Mouse (Mus musculus) embryonic facial prominence, embryonic 12.5 days (tissue): Measurements from ENCODE around the gene Camta1. TPM values are rescaled to one million over a fixed set of nuclear protein-coding genes. Genes with fewer than 3 reads are reported as not detected.

ENCODE experiments used
- ATAC-seq: fragments of 200-750 bp; cut with Nextera tagmentation; 2 replicates; pipeline ENCODE4 v1.8.0; 2017; ENCODE audit not compliant: insufficient number of reproducible peaks, insufficient read depth, low FRiP score, low TSS enrichment
- H3K27ac ChIP-seq: fragments of 300-500 bp; sonication (generic); 2 replicates; pipeline ENCODE4 v1.5.1; 2016; ENCODE audit warnings: mild to moderate bottlenecking
- H3K27me3 ChIP-seq: fragments of 300-500 bp; sonication (generic); 2 replicates; pipeline ENCODE4 v1.6.1; 2016; ENCODE audit warnings: mild to moderate bottlenecking, moderate library complexity
- H3K36me3 ChIP-seq: fragments of 300-500 bp; sonication (generic); 2 replicates; pipeline ENCODE4 v1.6.1; 2016; ENCODE audit warnings: mild to moderate bottlenecking
- H3K4me1 ChIP-seq: fragments of 300-500 bp; sonication (generic); 2 replicates; pipeline ENCODE4 v1.6.1; 2016
- H3K4me2 ChIP-seq: fragments of 300-500 bp; sonication (generic); replicated peaks from 2 replicates; pipeline ENCODE4 v1.6.1; 2016; ENCODE audit warnings: mild to moderate bottlenecking, moderate library complexity
- H3K4me3 ChIP-seq: fragments of 300-500 bp; sonication (generic); 2 replicates; pipeline ENCODE4 v1.5.1; 2016; ENCODE audit warnings: mild to moderate bottlenecking
- H3K9ac ChIP-seq: fragments of 300-500 bp; sonication (generic); 2 replicates; pipeline ENCODE4 v1.6.1; 2016; ENCODE audit warnings: mild to moderate bottlenecking, moderate library complexity
- H3K9me3 ChIP-seq: fragments of 300-500 bp; sonication (generic); 2 replicates; pipeline ENCODE4 v1.6.1; 2016; ENCODE audit warnings: mild to moderate bottlenecking, moderate library complexity
- WGBS: fragments of 180-500 bp; shearing (Covaris S2); methylation state at CpG from one replicate; pipeline ENCODE4 v1.1.7; 2016; 5-methylcytosine and 5-hydroxymethylcytosine counted together
- polyA plus RNA-seq: library from polyadenylated mRNA; unstranded; fragments of >200 nt; fragmentation: Nextera tagmentation; extraction: Ambion mirVana; gene quantifications from 2 replicates; pipeline ENCODE4 v1.2.1, GENCODE M21; 2016

Camta1 gene
- polyA plus RNA-seq, 1 experiment from 2014 or later, result 115 TPM

DNA sequence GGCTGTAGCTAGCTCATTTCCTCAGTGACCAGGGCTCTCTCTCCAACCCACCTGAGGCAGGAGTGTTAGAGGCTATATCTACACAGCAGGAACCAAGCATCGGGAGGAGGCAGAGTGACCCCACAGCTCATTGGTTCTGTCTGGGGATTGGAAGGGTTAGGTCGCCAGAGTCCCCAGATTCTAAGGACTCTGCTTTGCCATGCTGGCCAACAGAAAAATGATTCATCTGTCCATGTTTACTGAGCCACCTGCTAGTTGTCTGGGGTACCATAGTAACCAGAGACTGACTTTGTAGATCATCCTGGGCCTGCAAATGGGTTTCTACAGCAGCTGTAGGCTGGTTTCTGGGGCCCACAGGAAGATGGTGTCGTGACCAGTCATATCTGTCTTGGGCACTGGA is 292.1 kb downstream of the Camta1 start:
- no peak overlapping the region for H3K4me2 ChIP-seq
- WGBS, result 77% methylated on average over 3 of the region's 3 CpGs
- H3K9ac ChIP-seq, result no peak overlapping the region
- H3K36me3 ChIP-seq, result no peaks in the 10 kb centered on the region
- peaks cover 3% of the 10 kb centered on the region; the same call in 1 of the 2 replicates for H3K27me3 ChIP-seq
- ATAC-seq, result no peak
- H3K4me3 ChIP-seq, result no peak overlapping the region
- H3K9me3 ChIP-seq, result no peaks in the 10 kb centered on the region
- peaks cover 8% of the 10 kb centered on the region for H3K4me1 ChIP-seq
- H3K27ac ChIP-seq, result no peak overlapping the region

DNA sequence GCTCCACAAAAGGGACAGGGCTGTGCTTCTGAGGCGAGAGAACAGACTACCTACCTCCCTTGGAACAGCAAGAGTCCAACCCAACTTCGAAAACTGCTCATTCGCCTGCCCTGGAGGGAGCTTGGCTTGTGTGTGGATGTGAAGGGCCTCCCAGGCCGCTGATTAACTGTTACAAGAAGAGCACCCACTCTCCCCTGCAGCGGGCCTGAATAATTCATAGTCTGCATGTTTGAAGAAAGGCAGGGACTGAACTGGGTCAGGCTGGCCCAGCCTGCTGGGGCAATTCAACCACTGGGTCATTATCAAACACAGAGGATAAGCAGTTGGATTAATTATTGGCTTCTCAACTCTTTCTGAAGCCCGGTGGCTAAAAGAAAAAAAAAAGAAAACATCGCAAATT is 292.8 kb downstream of the Camta1 start:
- no peak overlapping the region for H3K4me2 ChIP-seq
- H3K27ac ChIP-seq, result no peak overlapping the region
- H3K9me3 ChIP-seq, result no peaks in the 10 kb centered on the region
- ATAC-seq, result no peak
- no peaks in the 10 kb centered on the region for H3K36me3 ChIP-seq
- no peak overlapping the region for H3K9ac ChIP-seq
- no peak overlapping the region for H3K4me3 ChIP-seq
- 60% methylated on average over 7 of the region's 7 CpGs for WGBS
- H3K27me3 ChIP-seq, result peaks cover 3% of the 10 kb centered on the region; the same call in 1 of the 2 replicates
- peaks cover 12% of the 10 kb centered on the region for H3K4me1 ChIP-seq

DNA sequence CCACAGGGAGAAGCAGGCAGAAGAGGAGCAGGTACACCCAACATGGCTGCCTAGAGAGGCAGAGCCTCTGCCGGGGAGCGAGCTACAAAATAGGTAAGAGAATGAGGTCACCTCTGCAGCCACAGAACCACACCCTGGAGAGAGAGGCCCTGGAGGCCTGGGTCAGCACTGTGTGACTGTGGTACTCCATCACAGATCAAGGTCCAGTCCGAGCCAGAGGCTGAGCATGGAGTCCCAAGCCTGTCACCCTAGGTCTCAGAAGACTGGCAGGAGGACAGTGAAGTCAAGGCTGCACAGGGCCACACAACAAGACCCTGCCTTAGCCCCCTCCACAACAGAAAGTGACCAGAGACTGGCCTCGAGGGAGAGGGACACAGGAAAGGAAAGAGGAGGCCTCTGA is 294.6 kb downstream of the Camta1 start:
- H3K9me3 ChIP-seq, result no peaks in the 10 kb centered on the region
- no peak overlapping the region for H3K4me3 ChIP-seq
- no peaks in the 10 kb centered on the region for H3K27me3 ChIP-seq
- H3K4me1 ChIP-seq, result peaks cover 12% of the 10 kb centered on the region
- 85% methylated on average over 4 of the region's 4 CpGs for WGBS
- H3K4me2 ChIP-seq, result no peak overlapping the region
- ATAC-seq, result 0 out of 2 replicates have a peak, but pooled peaks have one; percentile 71
- no peaks in the 10 kb centered on the region for H3K36me3 ChIP-seq
- no peak overlapping the region for H3K27ac ChIP-seq
- no peak overlapping the region for H3K9ac ChIP-seq

DNA sequence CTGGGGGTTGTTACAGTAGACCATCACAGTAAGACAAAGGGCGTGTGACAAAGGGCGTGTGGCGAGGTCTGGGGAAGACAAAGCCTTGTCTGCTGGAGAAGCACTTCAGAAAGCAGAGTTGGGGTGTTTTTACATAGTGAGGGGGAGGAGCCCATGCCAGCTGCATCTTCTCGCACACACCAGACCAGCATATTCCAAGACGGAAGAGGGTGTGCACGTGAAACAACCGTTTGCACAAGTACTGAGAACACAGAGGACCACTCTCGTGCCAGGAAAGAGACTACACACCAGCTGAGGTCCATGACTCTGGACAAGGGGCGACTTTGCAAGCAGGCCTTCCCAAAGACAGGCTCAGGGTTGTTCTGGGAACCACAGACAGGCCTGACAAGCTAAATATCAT is 306.2 kb downstream of the Camta1 start:
- ATAC-seq, result no peak
- Histone ChIP-seq H3K9ac (no peak overlapping the region), H3K4me2 (no peak overlapping the region), H3K9me3 (no peaks in the 10 kb centered on the region), H3K27ac (no peak overlapping the region), H3K27me3 (no peaks in the 10 kb centered on the region), H3K36me3 (no peaks in the 10 kb centered on the region), H3K4me1 (no peaks in the 10 kb centered on the region), H3K4me3 (no peak overlapping the region)
- 83% methylated on average over 9 of the region's 9 CpGs for WGBS

DNA sequence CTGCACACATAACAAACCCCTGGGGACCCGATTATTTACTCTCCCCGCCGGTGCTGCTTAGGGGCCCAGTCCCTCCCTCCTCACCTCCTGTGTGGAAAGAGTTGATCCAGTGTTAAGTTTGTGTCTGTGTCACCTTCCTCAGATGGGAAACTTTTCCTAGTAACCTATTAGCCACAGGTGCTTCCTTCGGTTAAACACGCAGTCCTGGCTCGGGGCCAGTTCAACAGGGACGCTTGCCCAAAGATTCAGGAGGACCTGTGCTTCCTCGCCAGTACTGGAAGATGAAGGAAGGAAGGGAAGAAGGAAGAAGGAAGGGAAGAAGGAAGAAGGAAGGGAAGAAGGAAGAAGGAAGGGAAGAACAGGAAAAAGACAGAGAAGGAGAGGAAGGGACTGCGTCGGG is 312.2 kb downstream of the Camta1 start:
- Histone ChIP-seq H3K27ac (no peak overlapping the region), H3K36me3 (no peaks in the 10 kb centered on the region), H3K4me2 (no peak overlapping the region), H3K9me3 (no peaks in the 10 kb centered on the region), H3K27me3 (no peaks in the 10 kb centered on the region), H3K4me3 (no peak overlapping the region), H3K9ac (no peak overlapping the region), H3K4me1 (no peaks in the 10 kb centered on the region)
- no peak for ATAC-seq
- 71% methylated on average over 10 of the region's 10 CpGs for WGBS

DNA sequence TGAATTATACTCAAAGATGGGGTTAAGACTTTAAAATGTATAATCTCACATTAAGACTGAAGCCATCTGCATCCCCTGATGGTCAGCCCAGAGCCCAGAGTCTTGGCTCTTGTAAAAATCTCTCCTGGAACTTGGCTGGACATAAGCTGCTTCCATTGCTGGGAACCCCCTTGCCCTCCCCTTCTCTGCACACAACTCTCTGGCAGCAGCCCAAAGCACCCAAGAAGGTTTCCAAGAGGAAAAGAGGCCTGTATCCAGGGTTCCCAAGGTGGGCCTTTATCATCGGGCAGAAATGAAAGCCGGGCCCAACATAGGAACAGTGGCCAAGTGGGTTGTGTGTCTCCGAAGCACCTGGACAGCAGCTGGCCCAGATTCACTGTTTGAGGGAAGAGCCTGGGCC is 316.2 kb downstream of the Camta1 start:
- WGBS, result 83% methylated on average over 3 of the region's 3 CpGs

DNA sequence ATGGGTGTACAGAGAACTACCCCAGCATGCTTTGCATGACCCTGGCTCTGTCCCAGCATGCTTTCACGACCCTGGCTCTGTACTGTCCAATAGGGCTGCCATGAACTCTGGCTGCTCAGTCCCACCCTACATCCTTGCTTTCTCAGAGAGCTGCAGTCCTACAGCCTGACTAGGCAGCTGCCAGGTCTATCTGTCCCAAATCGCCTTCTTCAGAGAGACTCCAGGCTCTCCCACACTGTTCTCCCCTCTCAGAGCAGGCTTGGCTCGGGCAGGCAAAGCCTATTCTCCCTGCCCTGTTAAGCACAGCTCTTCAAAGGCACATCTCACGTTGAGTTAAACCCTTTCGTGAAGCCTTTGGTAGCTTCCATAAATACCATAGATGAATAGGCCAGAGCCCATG is 317.5 kb downstream of the Camta1 start:
- no peak overlapping the region for H3K9ac ChIP-seq
- H3K27ac ChIP-seq, result no peak overlapping the region
- no peaks in the 10 kb centered on the region; the same call in 1 of the 2 replicates for H3K4me1 ChIP-seq
- H3K4me2 ChIP-seq, result no peak overlapping the region
- WGBS, result 71% methylated on average over 5 of the region's 5 CpGs
- no peak for ATAC-seq
- no peaks in the 10 kb centered on the region for H3K36me3 ChIP-seq
- no peaks in the 10 kb centered on the region for H3K9me3 ChIP-seq
- no peaks in the 10 kb centered on the region for H3K27me3 ChIP-seq
- no peak overlapping the region for H3K4me3 ChIP-seq

More for the DNA sequence above, 316.2 kb downstream of the Camta1 start:
- H3K27me3 ChIP-seq, result no peaks in the 10 kb centered on the region
- no peaks in the 10 kb centered on the region for H3K9me3 ChIP-seq
- H3K4me1 ChIP-seq, result no peaks in the 10 kb centered on the region; the same call in 1 of the 2 replicates
- H3K9ac ChIP-seq, result no peak overlapping the region
- H3K4me3 ChIP-seq, result no peak overlapping the region
- H3K27ac ChIP-seq, result no peak overlapping the region
- no peaks in the 10 kb centered on the region for H3K36me3 ChIP-seq
- H3K4me2 ChIP-seq, result no peak overlapping the region
- ATAC-seq, result no peak

DNA sequence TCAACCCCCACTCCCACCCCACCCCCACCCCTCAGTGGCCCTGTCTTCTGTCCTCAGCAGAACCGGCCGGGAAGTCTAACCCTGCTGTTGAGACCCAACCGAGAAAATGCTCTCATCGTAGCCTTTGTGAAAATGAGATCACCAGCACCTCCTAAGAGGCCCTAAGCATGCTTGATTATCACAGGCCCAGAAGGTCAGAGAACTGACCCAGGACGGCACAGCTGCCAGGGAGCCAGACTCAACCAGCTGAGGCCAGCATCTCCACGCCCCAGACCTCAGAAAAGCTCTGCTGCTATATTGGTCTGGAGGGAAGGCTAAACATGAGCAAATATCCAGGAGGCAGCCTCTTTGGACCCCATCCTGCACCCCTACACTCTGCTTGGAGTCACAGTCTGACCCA is 321.1 kb downstream of the Camta1 start:
- Histone ChIP-seq H3K27ac (no peak overlapping the region), H3K4me2 (no peak overlapping the region), H3K4me3 (no peak overlapping the region), H3K4me1 (peaks cover 16% of the 10 kb centered on the region), H3K27me3 (no peaks in the 10 kb centered on the region), H3K36me3 (no peaks in the 10 kb centered on the region), H3K9ac (no peak overlapping the region), H3K9me3 (no peaks in the 10 kb centered on the region)
- no peak for ATAC-seq
- 67% methylated on average over 6 of the region's 6 CpGs for WGBS

DNA sequence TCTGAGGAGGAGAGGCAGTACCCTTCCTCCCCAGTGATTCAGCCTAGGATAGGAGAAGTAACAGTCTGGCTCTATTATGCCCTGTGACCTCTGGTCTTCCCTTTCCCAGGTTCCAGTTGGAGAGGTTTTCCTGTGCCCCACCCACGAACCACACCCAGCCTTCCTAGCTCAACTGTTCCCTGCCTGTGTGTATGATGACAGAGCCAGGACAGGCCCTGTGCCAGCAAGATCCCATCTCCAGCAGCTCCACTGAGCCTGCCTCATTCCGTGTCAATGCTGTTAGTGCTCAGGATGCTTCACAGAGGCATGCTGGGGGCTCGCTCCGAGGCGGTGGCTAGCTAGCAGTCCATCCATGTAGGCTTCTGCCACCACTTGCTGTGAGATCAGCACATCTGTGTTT is 321.8 kb downstream of the Camta1 start:
- no peak overlapping the region for H3K4me3 ChIP-seq
- no peak overlapping the region for H3K9ac ChIP-seq
- WGBS, result 67% methylated on average over 5 of the region's 5 CpGs
- no peaks in the 10 kb centered on the region for H3K36me3 ChIP-seq
- no peaks in the 10 kb centered on the region for H3K27me3 ChIP-seq
- H3K4me2 ChIP-seq, result no peak overlapping the region
- no peak overlapping the region for H3K27ac ChIP-seq
- ATAC-seq, result no peak
- H3K4me1 ChIP-seq, result peaks cover 21% of the 10 kb centered on the region
- H3K9me3 ChIP-seq, result no peaks in the 10 kb centered on the region

DNA sequence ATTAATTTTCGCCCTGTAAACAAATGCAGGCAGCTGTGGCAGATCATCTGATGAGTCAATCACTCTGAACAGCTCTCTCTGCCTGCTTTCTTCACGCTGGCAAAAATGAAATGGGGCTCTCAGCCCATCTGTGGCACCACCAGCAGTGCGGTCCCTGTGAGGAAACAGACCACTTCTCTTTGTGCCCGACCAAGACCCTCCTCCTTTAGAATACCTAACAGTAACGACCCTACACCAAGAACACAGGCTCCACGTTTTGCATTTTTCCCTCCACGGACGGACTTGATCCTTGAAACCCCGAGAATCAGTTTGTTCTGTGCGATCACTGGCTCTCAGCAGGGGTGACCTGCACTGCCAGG is 322.5 kb downstream of the Camta1 start:
- Histone ChIP-seq H3K36me3 (no peaks in the 10 kb centered on the region), H3K4me3 (no peak overlapping the region), H3K9me3 (no peaks in the 10 kb centered on the region), H3K9ac (no peak overlapping the region), H3K27me3 (no peaks in the 10 kb centered on the region), H3K4me1 (peaks cover 25% of the 10 kb centered on the region), H3K4me2 (no peak overlapping the region), H3K27ac (no peak overlapping the region)
- ATAC-seq, result no peak
- 70% methylated on average over 10 of the region's 10 CpGs for WGBS

DNA sequence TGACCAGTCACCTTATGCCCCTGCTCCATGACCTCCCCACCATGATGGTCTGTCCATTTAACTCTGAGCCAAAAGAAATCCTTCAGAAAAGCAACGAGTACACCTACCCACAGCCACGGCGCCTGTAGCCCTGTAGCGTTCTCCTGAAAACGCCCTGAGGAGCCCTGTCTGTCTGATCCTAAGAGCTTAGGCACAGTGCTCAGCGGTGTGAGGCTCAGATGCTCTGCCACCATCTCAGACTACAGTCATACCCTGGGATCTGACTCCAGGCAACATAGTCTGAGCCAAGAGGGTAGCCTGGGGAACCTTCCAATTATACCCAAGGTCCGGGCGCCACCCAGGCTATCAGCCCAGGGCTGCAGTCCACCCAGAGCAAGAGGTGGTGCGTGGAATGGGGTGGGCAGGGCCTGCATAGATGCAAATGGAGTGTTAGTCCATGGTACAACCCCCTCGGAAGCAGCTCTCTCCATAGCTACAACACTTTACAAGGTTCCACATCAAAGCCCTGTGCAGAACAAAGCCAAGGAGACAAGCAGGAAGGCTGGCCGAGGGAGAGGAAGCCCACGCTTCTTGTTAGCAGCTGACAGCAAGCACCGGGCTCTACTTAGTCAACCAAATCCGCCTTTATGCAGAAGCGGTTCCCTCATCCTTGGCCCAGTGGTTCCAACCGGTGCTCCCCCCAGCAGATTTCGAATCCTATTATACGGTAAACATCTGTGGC is 323.1 kb downstream of the Camta1 start:
- H3K4me2 ChIP-seq, result no peak overlapping the region
- H3K9ac ChIP-seq, result no peak overlapping the region
- no peak overlapping the region for H3K27ac ChIP-seq
- ATAC-seq, result no peak
- H3K4me1 ChIP-seq, result peaks cover 26% of the 10 kb centered on the region
- no peaks in the 10 kb centered on the region for H3K36me3 ChIP-seq
- H3K4me3 ChIP-seq, result no peak overlapping the region
- WGBS, result 68% methylated on average over 18 of the region's 18 CpGs
- H3K9me3 ChIP-seq, result no peaks in the 10 kb centered on the region
- no peaks in the 10 kb centered on the region for H3K27me3 ChIP-seq

DNA sequence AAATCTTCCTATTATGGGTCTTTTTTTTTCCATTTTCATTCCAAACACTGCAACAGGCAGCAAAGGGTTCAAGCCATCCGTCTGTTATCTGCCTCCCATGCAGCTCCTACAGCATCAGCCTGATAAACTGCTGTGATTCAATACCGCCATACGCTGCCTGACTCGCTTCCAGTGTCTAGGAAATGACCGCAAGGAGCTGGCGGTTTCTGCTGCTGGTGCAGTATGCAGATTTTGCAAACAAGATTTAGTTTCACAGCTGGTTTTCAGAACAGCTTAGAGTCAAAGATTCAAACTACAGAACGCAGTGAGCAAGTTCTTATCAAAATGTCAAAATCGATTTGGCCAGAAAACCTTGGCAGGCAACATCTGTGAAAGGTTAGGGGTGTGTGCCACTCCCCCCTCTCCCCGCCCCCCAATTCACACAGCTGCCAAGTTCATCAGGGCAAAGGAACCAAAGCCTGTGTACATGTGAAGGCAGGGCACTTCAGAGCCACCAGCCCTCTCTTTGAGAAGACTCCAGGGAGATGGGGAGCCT is 325.7 kb downstream of the Camta1 start:
- 28% methylated on average over 9 of the region's 9 CpGs for WGBS
- Histone ChIP-seq H3K27me3 (no peaks in the 10 kb centered on the region), H3K27ac (peak overlapping the region; percentile 46; the same call in 1 of the 2 replicates), H3K4me1 (peaks cover 26% of the 10 kb centered on the region), H3K36me3 (no peaks in the 10 kb centered on the region), H3K9me3 (no peaks in the 10 kb centered on the region), H3K9ac (no peak overlapping the region), H3K4me3 (no peak overlapping the region), H3K4me2 (peak overlapping the region; percentile 21; the same call in 1 of the 2 replicates)
- ATAC-seq, result no peak
